Mouse (Mus musculus) midbrain, embryonic 15.5 days (tissue): ENCODE measurements at regions not wholly inside any gene's neighbourhood (a gene's known extent, or its start where the extent isn't known, plus 50 kb on each side); places are given as distances from the start of the nearest gene placed in this dataset.

ENCODE experiments used
- ATAC-seq: fragments of 200-750 bp; cut with Nextera tagmentation; replicated peaks from 2 replicates; pipeline ENCODE4 v1.8.0; 2017; ENCODE audit warnings: moderate TSS enrichment
- H3K27ac ChIP-seq: fragments of 300-500 bp; sonication (generic); 2 replicates; pipeline ENCODE4 v1.5.1; 2015; ENCODE audit warnings: mild to moderate bottlenecking, inconsistent platforms
- H3K27me3 ChIP-seq: fragments of 300-500 bp; sonication (generic); replicated peaks from 2 replicates; pipeline ENCODE4 v1.6.1; 2015; ENCODE audit warnings: inconsistent platforms
- H3K36me3 ChIP-seq: fragments of 300-500 bp; sonication (generic); replicated peaks from 2 replicates; pipeline ENCODE4 v1.6.1; 2015; ENCODE audit warnings: inconsistent platforms
- H3K4me1 ChIP-seq: fragments of 300-500 bp; sonication (generic); 2 replicates; pipeline ENCODE4 v1.6.1; 2015; ENCODE audit warnings: inconsistent platforms
- H3K4me2 ChIP-seq: fragments of 300-500 bp; sonication (generic); 2 replicates; pipeline ENCODE4 v1.6.1; 2015; ENCODE audit warnings: inconsistent platforms, mild to moderate bottlenecking, moderate library complexity
- H3K4me3 ChIP-seq: fragments of 300-500 bp; sonication (generic); 2 replicates; pipeline ENCODE4 v1.5.1; 2015; ENCODE audit warnings: mild to moderate bottlenecking, inconsistent platforms
- H3K9ac ChIP-seq: fragments of 300-500 bp; sonication (generic); 2 replicates; pipeline ENCODE4 v1.6.1; 2015; ENCODE audit warnings: mild to moderate bottlenecking, inconsistent platforms
- H3K9me3 ChIP-seq: fragments of 300-500 bp; sonication (generic); 2 replicates; pipeline ENCODE4 v1.6.1; 2016; ENCODE audit warnings: inconsistent platforms
- WGBS: fragments of 180-500 bp; shearing (Covaris S2); methylation state at CpG from one replicate; pipeline ENCODE4 v1.1.7; 2015; ENCODE audit warnings: mixed read lengths; 5-methylcytosine and 5-hydroxymethylcytosine counted together

GRCm38 (mm10) chr17:62546286-62546685 is 334.8 kb downstream of the Efna5 start:
- Histone ChIP-seq H3K4me2 (no peak overlapping the region), H3K4me1 (no peaks in the 10 kb centered on the region), H3K4me3 (no peak overlapping the region), H3K36me3 (no peaks in the 10 kb centered on the region), H3K9me3 (no peaks in the 10 kb centered on the region), H3K9ac (no peak overlapping the region), H3K27me3 (no peaks in the 10 kb centered on the region), H3K27ac (no peak overlapping the region)
- WGBS, result 85% methylated on average over 7 of the region's 7 CpGs
- ATAC-seq, result no peak

GRCm38 (mm10) chr17:62545330-62545729 is 335.8 kb downstream of the Efna5 start:
- ATAC-seq, result no peak
- no peaks in the 10 kb centered on the region for H3K4me1 ChIP-seq
- WGBS, result 51% methylated on average over 9 of the region's 9 CpGs
- H3K27ac ChIP-seq, result no peak overlapping the region
- H3K9me3 ChIP-seq, result no peaks in the 10 kb centered on the region
- no peaks in the 10 kb centered on the region for H3K36me3 ChIP-seq
- H3K9ac ChIP-seq, result no peak overlapping the region
- no peak overlapping the region for H3K4me2 ChIP-seq
- H3K4me3 ChIP-seq, result no peak overlapping the region
- H3K27me3 ChIP-seq, result no peaks in the 10 kb centered on the region

DNA sequence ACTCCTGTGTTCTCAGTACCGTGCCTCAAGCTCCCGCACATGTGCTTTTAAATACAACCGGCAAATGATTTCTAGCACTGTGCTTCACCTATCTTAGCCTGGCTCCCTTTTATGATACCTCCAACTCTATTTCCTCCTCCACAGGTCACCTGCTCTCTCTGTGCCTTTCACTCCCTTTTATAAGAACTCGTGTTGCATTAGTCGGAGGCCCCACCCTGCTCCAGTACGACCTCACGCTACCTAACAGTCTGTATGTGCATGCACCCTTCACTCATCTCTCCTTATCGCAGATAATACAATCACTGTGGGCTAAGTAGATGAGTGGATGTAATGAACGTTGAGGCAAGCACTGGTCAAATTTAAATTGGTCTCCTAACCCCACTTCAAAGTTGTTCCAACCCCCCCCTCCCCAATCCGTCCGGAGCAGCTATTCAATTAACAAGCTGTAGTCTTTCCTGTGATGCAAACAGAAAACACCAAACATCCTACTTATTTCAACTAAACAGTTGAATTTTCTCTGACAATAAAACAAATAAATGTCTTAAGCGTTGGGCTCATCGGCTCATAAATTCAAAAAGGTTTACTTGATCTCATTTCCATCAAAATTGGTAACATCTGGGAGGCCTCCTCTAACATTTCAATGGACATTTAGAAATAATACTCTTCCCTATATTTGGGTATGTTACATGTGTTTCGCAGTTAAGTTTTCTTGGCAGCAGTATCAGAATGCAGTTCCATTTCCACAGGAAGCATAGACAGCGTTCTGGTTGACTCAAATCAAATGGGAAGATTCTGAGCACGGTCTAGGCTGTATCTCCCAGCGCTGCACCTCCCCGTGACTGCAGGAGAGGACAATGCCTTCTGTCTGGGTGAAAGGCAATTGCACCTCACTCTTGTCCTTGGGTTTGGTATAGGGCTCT is 337.8 kb downstream of the Efna5 start:
- WGBS, result 88% methylated on average over 18 of the region's 18 CpGs
- no peak overlapping the region for H3K4me3 ChIP-seq
- H3K4me2 ChIP-seq, result no peak overlapping the region
- no peak for ATAC-seq
- H3K9ac ChIP-seq, result no peak overlapping the region
- H3K9me3 ChIP-seq, result no peaks in the 10 kb centered on the region
- H3K36me3 ChIP-seq, result no peaks in the 10 kb centered on the region
- no peaks in the 10 kb centered on the region for H3K27me3 ChIP-seq
- no peaks in the 10 kb centered on the region for H3K4me1 ChIP-seq
- no peak overlapping the region for H3K27ac ChIP-seq

DNA sequence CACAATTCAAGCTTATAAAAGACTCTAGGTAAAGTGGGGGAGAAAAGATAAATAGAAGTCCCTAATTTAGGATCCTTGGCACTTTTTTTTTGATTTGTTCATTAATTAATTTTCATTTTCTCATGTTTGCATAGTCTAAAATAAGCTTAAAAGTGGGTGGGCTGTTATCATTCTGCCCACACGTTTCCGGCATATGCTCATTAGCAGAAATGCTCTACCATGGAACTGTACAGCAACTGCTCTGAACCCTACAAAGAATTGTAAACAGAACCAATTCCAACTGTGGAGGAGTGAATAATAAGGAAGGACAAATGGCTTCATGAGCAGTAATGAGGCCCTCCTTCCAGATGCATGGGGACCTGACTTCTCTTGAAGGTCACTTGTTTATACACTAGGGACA is 351.2 kb downstream of the Efna5 start:
- Histone ChIP-seq H3K9ac (no peak overlapping the region), H3K4me1 (no peaks in the 10 kb centered on the region), H3K4me2 (no peak overlapping the region), H3K9me3 (no peaks in the 10 kb centered on the region), H3K27ac (no peak overlapping the region), H3K36me3 (no peaks in the 10 kb centered on the region), H3K4me3 (no peak overlapping the region), H3K27me3 (no peaks in the 10 kb centered on the region)
- WGBS, result 87% methylated on average over 2 of the region's 2 CpGs
- ATAC-seq, result no peak

GRCm38 (mm10) chr17:62527556-62527955 is 353.6 kb downstream of the Efna5 start:
- Histone ChIP-seq H3K4me2 (no peak overlapping the region), H3K4me3 (no peak overlapping the region), H3K4me1 (no peaks in the 10 kb centered on the region), H3K9ac (no peak overlapping the region), H3K9me3 (no peaks in the 10 kb centered on the region), H3K27ac (no peak overlapping the region), H3K27me3 (no peaks in the 10 kb centered on the region), H3K36me3 (no peaks in the 10 kb centered on the region)
- no peak for ATAC-seq
- 96% methylated on average over 2 of the region's 2 CpGs for WGBS

- H3K36me3 ChIP-seq, result no peaks in the 10 kb centered on the region
- 74% methylated on average over 3 of the region's 3 CpGs for WGBS
- ATAC-seq, result no peak
Observed at GRCm38 (mm10) chr17:62513635-62514034, 367.5 kb downstream of the Efna5 start.

GRCm38 (mm10) chr17:62510184-62510583 is 370.9 kb downstream of the Efna5 start:
- no peaks in the 10 kb centered on the region for H3K36me3 ChIP-seq
- no peaks in the 10 kb centered on the region for H3K9me3 ChIP-seq
- no peak overlapping the region for H3K9ac ChIP-seq
- H3K4me3 ChIP-seq, result no peak overlapping the region
- no peak overlapping the region for H3K27ac ChIP-seq
- H3K27me3 ChIP-seq, result no peaks in the 10 kb centered on the region
- no peaks in the 10 kb centered on the region for H3K4me1 ChIP-seq
- no peak overlapping the region for H3K4me2 ChIP-seq
- WGBS, result 91% methylated on average over 4 of the region's 4 CpGs
- no peak for ATAC-seq

More at GRCm38 (mm10) chr17:62513635-62514034, 367.5 kb downstream of the Efna5 start:
- Histone ChIP-seq H3K9ac (no peak overlapping the region), H3K4me1 (no peaks in the 10 kb centered on the region), H3K27me3 (no peaks in the 10 kb centered on the region), H3K9me3 (no peaks in the 10 kb centered on the region), H3K27ac (no peak overlapping the region), H3K4me2 (no peak overlapping the region), H3K4me3 (no peak overlapping the region)

DNA sequence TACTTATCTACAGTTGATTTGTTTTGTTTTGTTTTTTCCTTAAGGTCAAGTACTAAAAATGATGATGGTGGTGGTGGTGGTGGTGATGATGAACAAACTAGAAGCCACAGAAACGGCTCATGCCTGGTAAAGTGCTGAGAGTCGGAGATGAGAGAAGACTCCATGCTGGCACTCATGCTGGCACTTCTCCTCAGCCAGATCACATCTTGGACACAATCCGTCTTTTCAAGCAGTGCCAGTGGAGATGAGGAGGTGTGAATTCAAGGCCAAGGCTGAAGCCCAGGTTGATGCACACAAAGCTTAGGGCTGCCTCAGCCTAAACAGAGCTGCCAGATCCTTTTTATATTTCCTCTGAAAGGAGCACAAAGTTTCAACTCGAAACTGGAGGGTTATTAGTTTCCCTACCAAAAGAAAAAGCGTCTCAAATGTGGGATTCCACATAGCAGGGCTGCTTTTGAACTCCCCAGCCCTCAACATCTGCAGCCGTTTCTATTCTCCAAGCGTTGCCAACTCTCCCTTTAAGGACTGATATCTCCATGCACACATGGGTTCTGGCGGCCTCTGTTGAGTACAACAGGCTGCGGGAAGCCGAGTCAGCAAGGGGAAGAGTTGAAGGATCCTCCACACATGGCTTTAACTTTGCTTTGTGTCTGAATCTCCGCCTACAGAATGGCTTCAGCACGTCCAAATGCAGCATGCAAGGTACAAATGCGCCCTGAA is 373.2 kb downstream of the Efna5 start:
- Histone ChIP-seq H3K27me3 (no peaks in the 10 kb centered on the region), H3K36me3 (no peaks in the 10 kb centered on the region), H3K4me3 (no peak overlapping the region), H3K27ac (no peak overlapping the region), H3K4me2 (no peak overlapping the region), H3K4me1 (no peaks in the 10 kb centered on the region), H3K9ac (no peak overlapping the region), H3K9me3 (no peaks in the 10 kb centered on the region)
- ATAC-seq, result no peak
- 80% methylated on average over 13 of the region's 13 CpGs for WGBS

GRCm38 (mm10) chr17:62504691-62505090 is 376.4 kb downstream of the Efna5 start:
- Histone ChIP-seq H3K4me1 (no peaks in the 10 kb centered on the region), H3K4me3 (no peak overlapping the region), H3K27ac (no peak overlapping the region), H3K36me3 (no peaks in the 10 kb centered on the region), H3K27me3 (no peaks in the 10 kb centered on the region), H3K9ac (no peak overlapping the region), H3K9me3 (no peaks in the 10 kb centered on the region), H3K4me2 (no peak overlapping the region)
- no peak for ATAC-seq
- 83% methylated on average over 6 of the region's 6 CpGs for WGBS

DNA sequence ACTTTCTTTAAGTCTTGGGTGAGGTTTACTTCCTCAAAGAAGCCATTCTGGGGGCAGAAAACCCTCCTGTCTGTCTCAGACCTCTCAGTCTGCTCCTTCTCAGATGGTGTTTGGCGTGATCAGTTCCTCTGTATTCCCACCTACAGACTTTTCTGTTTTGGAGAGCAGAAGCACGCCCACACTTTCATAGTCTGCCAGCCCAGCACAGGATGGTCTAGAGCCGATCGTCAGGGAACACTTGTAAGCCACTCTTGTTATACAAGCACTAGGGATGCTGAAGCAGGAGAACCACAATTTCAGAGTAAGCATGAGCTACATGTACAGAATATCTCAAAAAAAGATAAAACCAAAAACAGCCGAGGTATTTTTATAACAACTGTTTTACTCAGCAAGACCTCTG is 410.4 kb downstream of the Efna5 start:
- no peaks in the 10 kb centered on the region for H3K9me3 ChIP-seq
- H3K4me1 ChIP-seq, result no peaks in the 10 kb centered on the region
- 88% methylated on average over 5 of the region's 5 CpGs for WGBS
- no peak overlapping the region for H3K27ac ChIP-seq
- no peak for ATAC-seq
- no peak overlapping the region for H3K4me3 ChIP-seq
- no peaks in the 10 kb centered on the region for H3K27me3 ChIP-seq
- H3K4me2 ChIP-seq, result no peak overlapping the region
- H3K9ac ChIP-seq, result no peak overlapping the region
- H3K36me3 ChIP-seq, result no peaks in the 10 kb centered on the region

- WGBS, result 85% methylated on average over 1 of the region's 1 CpGs
- Histone ChIP-seq H3K9me3 (no peaks in the 10 kb centered on the region), H3K4me1 (no peaks in the 10 kb centered on the region), H3K9ac (no peak overlapping the region), H3K4me2 (no peak overlapping the region), H3K36me3 (no peaks in the 10 kb centered on the region), H3K27ac (no peak overlapping the region), H3K27me3 (no peaks in the 10 kb centered on the region), H3K4me3 (no peak overlapping the region)
- ATAC-seq, result no peak
Observed at GRCm38 (mm10) chr17:62469367-62469766, 411.8 kb downstream of the Efna5 start.

- no peak overlapping the region for H3K27ac ChIP-seq
- H3K27me3 ChIP-seq, result no peaks in the 10 kb centered on the region
- WGBS, result 87% methylated on average over 7 of the region's 7 CpGs
- no peak overlapping the region for H3K4me3 ChIP-seq
- H3K4me2 ChIP-seq, result no peak overlapping the region
- no peaks in the 10 kb centered on the region for H3K9me3 ChIP-seq
- no peak overlapping the region for H3K9ac ChIP-seq
- H3K4me1 ChIP-seq, result no peaks in the 10 kb centered on the region
- no peak for ATAC-seq
- H3K36me3 ChIP-seq, result no peaks in the 10 kb centered on the region
Observed at GRCm38 (mm10) chr17:62468859-62469258, 412.3 kb downstream of the Efna5 start.

DNA sequence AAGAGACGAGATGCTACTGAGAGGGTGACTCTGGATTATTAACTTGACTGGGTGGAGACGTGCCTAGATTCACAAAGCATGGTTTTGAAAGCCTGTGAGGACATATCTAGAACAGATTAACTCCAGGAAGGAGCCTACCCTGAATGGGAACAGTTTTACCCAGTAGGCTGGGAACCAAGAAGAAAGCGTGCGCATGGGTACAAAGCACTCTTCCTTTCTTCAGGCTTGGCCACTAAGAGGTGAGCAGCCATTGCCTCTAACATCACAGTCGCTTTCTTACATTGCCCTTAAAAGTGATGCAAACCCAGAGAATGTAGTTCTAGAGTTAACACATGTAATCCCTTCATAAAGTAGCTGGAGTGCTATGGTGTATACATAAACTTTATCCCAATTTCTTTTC is 414.0 kb downstream of the Efna5 start:
- no peak for ATAC-seq
- H3K9ac ChIP-seq, result no peak overlapping the region
- H3K4me2 ChIP-seq, result no peak overlapping the region
- H3K27me3 ChIP-seq, result no peaks in the 10 kb centered on the region
- H3K27ac ChIP-seq, result no peak overlapping the region
- no peak overlapping the region for H3K4me3 ChIP-seq
- no peaks in the 10 kb centered on the region for H3K36me3 ChIP-seq
- no peaks in the 10 kb centered on the region for H3K9me3 ChIP-seq
- 84% methylated on average over 5 of the region's 5 CpGs for WGBS
- H3K4me1 ChIP-seq, result no peaks in the 10 kb centered on the region
